Mouse (Mus musculus): Measurements from ENCODE around the gene Rnf185. TPM values are rescaled to one million over a fixed set of nuclear protein-coding genes. Genes with fewer than 3 reads are reported as not detected.

The Rnf185 gene
- total RNA-seq, 2 experiments from 2014 or later = 21.7 to 22.4 TPM

DNA sequence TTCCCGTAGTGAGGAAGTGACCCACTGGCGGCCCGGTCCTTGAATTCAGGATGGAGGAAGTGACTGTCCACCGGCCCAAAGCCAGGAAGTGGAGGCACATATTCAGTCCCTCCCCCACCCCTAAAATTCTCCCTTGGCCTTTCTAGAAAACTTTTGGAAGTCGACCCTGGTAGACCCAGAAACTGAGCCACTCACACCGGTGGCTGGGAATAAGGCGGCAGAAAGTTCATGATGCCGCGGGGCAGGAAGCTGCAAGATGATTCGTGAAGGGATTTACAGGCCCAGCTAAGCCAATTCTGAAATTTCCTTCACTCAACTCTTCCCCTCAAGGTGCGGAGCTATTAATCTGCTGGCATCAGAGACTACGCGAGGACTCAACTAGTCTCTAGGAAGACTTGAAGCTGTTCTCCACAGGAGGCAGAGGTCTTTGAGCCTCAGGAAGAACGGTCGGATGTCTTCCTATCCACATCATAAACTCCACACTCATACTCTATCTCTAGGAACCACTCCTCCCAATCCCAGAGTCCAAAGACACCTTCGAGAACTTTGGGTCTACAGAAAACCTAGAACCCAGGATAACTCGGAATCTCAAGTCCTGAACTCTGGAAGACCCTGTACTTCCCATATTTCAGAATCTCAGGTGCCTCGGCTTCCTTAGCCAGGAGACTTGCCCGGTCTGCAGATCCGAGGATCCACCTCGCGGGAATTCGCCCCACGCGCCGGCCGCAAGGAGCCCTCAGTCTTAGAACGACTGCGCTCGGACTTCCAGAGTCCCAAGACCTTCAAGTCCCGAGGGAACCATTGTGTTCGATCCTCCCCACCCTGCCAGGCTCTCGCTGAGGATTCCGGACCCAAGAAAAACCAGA lies 43.8 kb downstream of the Rnf185 start:
- intact Hi-C loops (cut with DNase I) = loop anchor here (5.0 kb wide), 1 partner anchor 61 kb away; no protein-coding TSS in a partner anchor
- DNase-seq (ENCODE audit: low spot score in 2 of 2) = no peak

DNA sequence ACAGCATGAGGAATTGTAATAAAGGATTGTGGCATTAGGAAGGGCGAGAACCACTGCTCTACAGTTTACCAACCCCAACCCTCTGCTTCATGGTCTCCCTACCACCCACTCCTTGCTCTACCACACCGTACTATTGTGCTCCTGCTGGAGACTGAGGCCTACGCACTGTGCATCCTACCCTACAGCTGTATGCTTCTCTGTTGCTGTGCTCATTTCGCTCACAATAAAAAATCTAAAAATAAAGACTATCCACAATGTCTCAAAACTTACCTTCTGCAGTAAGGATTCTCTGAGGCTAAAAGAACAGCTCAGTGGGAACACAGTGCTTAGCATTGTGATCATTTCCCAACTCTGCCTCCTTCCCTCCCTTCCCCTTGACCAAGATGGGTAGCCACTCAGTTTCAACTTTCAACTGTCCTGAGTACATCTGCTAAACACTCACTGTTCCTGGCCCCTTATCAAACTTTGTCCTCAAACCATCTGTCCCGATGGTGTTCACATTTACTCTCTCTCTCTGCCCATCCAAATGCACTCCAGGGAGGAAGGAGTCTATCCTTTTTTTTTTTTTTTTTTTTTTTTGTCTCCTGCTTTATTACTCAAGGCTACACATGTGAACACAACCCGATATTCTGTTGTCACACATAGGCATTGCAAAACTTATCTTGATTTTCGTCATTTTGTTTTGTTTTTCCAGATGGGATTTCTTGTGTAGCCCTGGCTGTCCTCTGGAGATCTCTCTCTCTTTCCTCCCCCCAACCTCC lies 47.7 kb downstream of the Rnf185 start:
- DNase-seq (ENCODE audit: low spot score in 2 of 2) = no peak
- intact Hi-C loops (cut with DNase I) = loop anchor here (5.0 kb wide), 1 partner anchor 57 kb away; no protein-coding TSS in a partner anchor

DNA sequence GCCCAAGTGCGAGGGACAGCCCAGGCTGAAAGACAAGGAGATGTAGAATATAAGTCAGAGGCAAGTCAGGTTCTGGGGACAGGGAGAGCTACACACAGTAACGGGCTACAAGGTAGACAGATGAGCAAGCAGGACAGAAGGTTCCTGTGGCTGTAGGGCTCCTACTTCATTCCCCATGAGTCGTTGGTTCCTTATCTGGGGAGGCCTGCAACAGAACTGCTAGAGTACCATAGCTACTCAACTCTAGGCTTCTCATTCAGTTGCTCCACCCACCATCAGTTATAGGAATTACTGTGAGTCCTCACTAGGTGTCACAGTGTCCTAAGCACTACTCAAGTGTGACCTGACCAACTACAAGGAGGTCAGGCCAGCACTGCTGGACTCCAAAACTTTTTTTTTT lies 49.1 kb downstream of the Rnf185 start:
- intact Hi-C loops (cut with DNase I) = no loop called here
- no peak for DNase-seq (ENCODE audit: low spot score in 2 of 2)

DNA sequence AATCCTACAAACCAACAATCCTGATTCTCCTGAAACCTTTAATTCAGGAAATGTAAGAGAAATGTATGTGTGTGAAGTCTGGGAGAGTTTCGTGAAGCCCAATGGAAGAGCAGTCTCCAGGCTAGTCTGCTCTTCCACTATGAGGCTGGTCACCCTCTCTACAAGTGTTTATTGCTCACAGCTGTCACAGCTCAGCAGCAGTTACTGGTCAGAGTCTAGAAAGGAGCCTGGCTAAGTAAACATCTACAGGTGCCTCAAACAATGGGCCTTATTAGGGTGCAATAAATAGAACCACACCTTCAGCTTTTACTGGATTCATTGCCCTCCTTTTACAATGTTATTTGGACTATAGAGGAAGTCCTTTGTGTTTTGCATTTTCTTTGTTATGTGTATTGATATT lies 53.8 kb downstream of the Rnf185 start:
- intact Hi-C loops (cut with DNase I) = no loop called here
- no peak for DNase-seq (ENCODE audit: low spot score in 2 of 2)

DNA sequence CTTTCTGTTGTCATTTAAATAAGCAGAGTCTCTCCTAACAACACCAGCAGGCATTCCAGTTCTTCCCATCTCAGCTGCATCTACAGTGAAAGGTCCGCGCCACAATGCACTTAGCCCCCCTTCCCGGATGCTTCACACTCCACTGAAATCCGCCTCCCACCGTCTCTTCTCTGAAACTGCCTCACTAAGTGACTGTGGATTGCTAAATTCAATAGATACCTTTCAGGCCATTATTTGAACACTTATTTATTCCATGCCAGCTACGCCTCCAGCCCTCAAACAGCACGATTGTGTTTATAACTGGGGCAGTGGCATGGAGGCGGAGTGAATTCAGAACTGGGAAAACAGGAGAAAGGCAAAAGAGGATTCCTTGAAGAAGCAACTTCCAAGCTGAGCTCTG lies 55.6 kb downstream of the Rnf185 start:
- DNase-seq (ENCODE audit: low spot score in 2 of 2) = peak in 1 of 2 experiments; percentile 24
- intact Hi-C loops (cut with DNase I) = no loop called here

DNA sequence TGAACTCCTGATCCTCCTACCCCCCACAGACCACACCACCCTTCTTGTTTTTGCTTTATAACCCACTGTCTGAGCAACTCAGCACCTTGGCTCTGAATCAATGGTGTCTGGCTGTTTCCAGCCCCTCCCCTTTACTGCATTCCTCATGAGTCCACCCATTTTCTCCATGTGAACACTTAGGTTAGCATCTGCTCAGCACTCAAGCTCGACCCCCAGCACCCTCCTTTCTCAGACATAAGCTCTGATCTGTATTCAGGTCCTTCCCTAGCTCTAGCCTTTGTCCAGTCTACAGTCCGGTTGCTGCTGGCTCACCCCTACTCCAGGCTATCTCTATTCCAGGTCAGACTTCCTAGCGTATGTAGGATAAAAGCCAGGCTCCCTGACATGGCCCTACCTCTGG lies 56.1 kb downstream of the Rnf185 start:
- intact Hi-C loops (cut with DNase I) = no loop called here
- no peak for DNase-seq (ENCODE audit: low spot score in 2 of 2)

DNA sequence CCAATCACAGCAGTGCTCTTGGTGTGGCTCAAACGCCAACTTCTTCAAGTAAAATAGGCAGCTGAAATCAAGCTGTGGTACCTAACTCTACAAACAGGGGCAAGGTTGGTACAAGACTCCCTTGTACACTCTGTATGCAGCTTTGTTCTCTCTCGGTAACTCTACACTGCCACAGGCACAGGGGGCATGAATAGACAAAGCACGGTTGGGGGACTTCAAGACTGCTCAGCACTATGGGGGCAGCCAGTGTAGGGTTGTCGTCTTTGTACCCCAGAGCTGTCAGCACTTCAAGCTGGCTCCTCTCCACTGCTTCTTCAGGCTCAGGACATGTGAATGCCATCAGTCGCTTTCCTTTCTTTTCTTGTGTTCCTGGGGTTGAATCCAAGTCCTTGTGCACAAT lies 57.6 kb downstream of the Rnf185 start:
- DNase-seq (ENCODE audit: low spot score in 2 of 2) = no peak
- intact Hi-C loops (cut with DNase I) = no loop called here

DNA sequence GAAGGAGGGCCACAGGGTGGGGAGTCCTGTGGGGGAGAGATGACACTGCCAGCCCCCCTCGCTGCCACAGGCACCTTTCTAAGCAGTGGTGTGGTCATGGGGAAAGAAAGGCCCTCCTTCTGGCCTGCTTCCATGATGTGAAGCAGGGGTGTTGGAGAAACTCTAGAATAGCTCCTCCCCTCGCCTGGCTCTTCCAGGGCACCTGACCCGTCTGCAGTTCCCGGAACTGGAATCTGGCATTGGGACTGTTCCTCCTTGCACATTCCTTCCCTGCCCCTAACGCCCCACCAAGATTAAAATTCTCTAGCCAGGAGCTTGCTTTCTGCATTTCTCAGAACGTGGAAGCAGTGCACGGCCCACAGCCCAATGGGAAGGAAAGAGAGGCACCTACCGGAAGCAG lies 59.6 kb downstream of the Rnf185 start:
- intact Hi-C loops (cut with DNase I) = no loop called here
- DNase-seq (ENCODE audit: low spot score in 2 of 2) = no peak

DNA sequence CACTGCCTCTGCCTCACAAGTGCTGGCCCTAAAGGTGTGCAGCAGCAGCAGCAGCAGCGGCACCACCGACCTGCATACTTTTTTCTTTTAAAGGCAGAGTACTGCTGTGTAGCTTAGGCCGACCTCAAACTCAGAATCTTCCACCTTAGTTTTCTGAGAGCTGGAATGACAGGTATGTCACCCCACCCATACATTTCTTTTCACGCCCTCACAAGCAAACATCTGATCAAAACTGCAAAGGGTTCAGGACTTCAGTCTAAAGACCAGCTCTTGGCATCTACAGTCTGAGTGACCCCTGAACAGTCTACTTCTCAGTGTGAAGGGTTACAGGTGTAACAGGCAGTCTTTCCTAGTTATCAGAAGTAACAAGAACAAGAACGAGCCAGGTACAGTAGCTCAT lies 61.4 kb downstream of the Rnf185 start:
- intact Hi-C loops (cut with DNase I) = no loop called here
- DNase-seq (ENCODE audit: low spot score in 2 of 2) = no peak

DNA sequence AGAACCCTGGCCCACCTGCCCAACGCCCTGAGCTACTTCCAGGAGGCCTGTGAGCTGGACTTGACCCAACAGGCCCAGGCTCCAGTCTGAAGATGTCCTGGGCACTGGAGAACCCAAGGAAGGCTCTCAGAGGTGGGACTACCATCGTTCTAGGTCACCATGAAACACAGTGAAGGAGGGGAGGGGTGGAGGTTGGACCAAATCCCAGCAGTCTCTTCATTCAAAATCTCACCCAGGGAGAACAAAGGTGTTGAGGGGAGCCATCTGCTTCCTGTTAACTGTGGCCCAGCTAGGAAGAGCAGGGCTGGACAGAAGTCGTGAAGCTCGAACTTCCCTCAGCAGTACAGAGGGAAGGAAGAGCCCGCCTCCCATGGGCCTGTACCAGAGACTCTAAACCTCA lies 62.2 kb downstream of the Rnf185 start:
- no peak for DNase-seq (ENCODE audit: low spot score in 2 of 2)
- intact Hi-C loops (cut with DNase I) = loop anchor here (5.0 kb wide), 2 partner anchors 62 to 127 kb away; partner anchors contain the start of gene Rnf185

DNA sequence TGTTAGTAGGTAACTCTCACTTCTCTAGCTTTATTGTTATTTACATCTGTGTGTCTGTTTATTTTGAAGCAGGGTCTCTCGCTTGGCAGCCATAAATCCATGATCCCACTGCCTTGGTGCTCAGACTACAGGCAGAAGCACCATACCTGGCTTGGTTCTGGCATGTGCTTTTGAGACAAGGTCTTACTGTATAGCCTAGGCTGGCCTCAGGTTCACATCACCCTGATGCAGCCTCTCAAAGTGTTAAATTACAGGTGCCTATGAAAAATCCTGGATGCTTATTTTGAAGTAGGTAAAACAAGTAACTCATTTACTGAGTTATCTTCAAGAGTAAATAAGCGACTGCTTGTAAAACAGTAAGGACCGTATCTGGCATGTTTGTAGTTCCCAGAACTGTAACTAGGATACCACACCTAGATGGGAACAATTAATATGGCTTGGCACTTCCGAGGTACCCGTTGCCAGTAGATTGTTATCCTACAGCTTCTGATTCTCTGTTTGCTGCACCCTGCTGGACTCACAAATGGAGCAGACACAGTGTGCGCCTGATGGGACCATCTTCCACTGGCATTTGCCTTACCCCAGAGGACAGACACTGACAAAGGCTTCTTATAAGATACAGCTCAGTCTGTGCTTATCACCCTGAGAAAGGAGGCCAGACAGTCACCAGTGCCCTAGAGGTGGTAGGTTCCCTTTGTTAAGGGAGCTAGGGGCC lies 64.5 kb downstream of the Rnf185 start:
- no peak for DNase-seq (ENCODE audit: low spot score in 2 of 2)
- intact Hi-C loops (cut with DNase I) = loop anchor here (5.0 kb wide), 2 partner anchors 65 to 130 kb away; partner anchors contain the start of gene Rnf185

DNA sequence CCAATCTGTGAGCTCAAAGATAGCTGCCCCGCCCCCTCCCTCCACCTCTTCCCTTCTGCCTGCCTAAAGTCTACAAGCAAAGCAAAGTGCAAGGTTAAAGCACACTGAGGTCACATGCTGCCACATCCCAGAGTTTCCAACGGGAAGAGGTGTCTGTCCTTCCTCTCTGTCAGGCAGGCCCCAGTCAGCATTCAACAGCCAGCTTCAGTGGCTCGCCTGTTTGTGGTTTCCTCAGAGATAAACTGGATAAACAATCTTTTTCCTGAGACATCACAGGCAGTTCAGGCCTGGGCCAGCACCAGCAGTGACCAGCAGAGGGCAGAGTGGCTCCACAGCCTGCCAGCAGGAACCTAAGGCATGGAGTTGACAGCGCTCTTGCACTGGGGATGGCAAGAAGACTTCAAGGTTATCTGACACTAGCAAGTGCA lies 65.2 kb downstream of the Rnf185 start:
- peak; percentile 90 to 91 for DNase-seq (ENCODE audit: low spot score in 2 of 2)
- intact Hi-C loops (cut with DNase I) = loop anchor here (5.0 kb wide), 2 partner anchors 65 to 130 kb away; partner anchors contain the start of gene Rnf185

DNA sequence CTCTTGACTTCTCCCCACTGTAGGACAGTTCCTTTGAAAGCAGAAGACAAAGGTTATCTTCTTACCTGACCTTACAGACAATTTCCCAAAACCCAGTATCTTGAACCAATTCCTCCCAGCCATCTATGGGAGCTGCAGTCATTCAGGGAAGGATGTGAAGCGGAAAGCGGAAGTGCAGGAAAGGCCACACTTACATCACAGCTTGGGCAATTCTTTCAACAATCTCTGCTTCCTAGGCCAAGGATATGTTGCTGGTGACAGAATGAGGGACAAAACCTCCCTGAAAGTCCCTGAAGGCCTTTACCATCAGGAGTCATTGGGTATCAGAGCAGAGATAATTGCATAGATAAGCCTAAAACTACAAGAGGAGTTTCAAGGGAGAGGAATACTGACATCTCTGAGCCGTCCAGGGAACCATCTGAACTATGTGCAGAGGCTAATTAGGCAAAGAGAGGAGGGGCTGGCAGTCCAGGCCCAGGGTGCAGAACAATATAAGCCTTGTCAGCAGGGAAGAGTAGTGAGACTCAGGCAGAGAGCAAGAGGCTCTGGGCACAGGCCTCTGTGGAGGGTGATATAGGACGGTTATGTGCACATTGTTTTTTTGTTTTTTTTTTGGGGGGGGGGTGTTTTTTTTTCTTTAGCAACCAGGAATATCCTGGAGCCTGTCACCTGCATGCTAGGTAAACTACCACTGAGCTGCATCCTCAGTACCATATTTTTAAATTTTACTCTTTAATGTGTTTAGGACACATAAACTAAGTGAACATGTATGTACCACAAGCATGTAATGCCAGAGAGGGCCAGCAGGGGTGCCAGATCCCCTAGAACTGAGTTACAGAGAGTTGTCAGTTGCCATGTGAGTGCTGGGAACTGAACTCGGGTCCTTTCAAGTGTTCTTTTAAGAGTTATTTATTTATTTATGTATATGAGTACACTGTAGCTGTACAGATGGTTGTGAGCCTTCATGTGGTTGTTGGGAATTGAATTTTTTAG lies 69.3 kb downstream of the Rnf185 start:
- DNase-seq (ENCODE audit: low spot score in 2 of 2) = no peak
- intact Hi-C loops (cut with DNase I) = no loop called here

DNA sequence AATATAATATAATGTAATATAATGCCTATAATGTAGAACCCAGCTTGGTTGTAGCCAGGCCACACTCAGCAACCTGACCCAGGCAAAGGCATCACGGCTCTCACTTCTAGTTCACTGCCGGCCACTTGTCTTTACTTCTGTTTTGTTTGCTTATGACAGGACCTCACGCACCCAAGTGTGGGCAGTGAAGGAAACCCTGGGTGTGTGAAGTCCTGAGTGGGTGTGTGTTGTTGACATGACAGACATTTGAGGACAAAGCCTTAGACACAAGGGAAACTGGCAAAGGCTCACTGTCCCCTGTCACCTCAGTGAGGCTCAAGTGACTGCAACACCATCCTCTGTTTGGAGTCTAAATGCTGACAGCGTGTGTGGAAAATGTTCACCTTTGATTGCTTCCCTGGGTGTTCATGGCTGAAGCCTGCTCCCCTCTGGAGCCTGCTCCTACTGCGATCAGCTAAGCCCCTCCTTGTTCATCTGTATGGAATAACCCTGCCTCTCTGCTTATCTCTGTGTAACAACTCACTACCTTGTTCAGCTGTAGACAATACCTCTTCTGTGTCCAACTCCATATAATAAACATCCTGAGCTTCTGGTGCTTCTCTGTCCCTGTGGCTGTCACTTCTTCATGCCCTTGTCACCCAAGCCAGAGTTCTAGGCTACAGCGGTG lies 70.9 kb downstream of the Rnf185 start:
- intact Hi-C loops (cut with DNase I) = no loop called here
- no peak for DNase-seq (ENCODE audit: low spot score in 2 of 2)

DNA sequence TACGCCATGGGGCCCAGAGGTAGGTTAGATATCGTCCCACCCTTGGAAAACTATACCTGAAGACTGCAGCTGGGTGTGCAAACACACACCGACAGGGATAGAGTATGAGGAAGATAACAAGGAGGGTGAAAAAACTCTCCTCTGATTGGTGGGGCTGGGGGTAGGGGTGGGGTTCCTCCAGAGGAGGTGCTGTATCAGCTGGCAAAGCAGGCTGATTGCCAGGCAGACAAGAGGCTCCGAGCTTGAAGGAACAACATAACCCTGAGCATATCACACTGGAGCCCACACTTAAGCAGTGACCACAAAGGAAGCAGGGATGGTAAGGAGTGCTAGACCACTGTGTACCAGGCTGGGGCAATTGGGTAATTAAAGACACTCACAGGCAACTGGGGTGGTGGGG lies 72.7 kb downstream of the Rnf185 start:
- DNase-seq (ENCODE audit: low spot score in 2 of 2) = no peak
- intact Hi-C loops (cut with DNase I) = no loop called here

DNA sequence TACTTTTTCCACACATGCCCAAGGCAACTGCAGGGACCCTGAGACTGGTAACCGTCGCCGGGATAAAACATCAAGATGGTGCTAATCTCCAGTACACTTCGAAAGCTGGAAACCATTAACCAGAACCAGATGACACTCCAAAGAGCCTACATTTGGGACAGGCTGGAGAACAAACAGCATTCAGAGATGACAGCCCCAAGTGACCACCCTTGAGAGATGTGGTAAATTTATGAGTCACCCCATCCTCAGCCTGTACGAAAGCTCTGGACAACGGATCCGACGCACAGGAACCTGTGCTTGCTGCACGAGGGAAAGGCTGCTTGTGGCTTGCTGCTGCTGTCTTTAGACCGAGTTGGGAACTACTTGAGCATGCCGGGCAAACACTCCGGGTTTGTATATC lies 77.4 kb downstream of the Rnf185 start:
- no peak for DNase-seq (ENCODE audit: low spot score in 2 of 2)
- intact Hi-C loops (cut with DNase I) = no loop called here

DNA sequence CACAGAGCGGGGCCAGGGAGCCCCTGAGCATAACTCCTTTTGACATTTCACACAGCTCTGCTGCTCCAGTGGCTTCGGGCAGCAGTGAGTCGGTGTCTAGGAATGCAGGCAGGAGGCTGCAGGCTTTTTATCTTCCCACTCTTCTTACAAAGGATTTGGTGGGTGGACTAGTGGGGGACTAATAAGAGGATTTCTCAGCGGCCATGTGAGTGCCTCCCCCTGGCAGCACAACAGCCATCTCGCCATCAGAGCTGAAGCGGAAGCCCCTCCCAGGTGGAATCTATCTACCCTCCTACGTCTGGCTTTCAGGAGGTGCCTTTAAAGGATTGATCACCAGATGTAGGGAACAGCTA lies 77.9 kb downstream of the Rnf185 start:
- intact Hi-C loops (cut with DNase I) = no loop called here
- DNase-seq (ENCODE audit: low spot score in 2 of 2) = no peak

DNA sequence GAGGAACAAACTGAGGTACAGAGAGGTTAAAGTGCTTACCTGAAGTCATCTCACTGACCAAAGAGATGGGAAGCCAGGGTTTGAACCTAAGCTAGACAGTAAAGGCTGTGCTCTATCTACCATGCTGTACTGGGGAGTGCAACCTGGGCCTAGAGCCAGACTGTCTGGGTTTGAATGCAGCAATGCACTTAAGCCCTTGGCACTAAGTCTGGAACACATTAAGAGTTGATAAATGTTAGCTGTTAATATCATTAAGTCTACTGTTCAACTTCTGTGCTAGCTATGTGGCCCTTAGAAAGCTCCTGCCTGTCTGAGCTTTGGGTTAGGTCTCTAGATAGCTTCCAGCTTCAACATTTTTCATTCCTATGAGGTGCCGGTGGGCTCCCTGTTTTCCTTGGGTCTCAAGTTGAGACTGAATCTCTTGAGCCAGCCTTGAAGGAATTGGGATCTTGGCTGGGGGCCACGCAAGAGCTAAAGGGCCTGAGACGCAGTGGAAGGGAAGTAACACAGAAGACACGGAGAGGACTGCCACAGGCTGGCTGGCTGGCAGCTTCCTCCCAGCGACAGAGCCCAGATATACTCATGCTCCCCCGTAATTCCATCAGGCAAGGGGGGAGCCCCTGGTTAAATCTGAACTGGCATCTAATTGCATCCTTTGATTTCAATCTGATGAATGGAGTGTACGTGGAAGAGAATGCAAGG lies 78.4 kb downstream of the Rnf185 start:
- intact Hi-C loops (cut with DNase I) = no loop called here
- peak; percentile 19 to 37 for DNase-seq (ENCODE audit: low spot score in 2 of 2)

All from left cerebral cortex, postnatal 14 days (tissue).